Mouse (Mus musculus) WW6 (cell line): ENCODE data around the gene Hsd3b2.
"Not testable (repeated sequence)": the region's sequence is repeated elsewhere in the genome, so short reads cannot be mapped to it uniquely, and the experiment has no call there.

Experiments
- DNase-seq: peaks from one replicate; pipeline ENCODE4 v3.0.0-alpha.2; 2013; ENCODE audit warnings: low read depth, low spot score

The Hsd3b2 gene

GRCm38 (mm10) chr3:98724376-98724775, at the start of gene Hsd3b2:
Gene Hsd3b2 (minus strand): TSS chr3:98724543.
- no peak for DNase-seq

GRCm38 (mm10) chr3:98764155-98764554, 39.8 kb upstream of the Hsd3b2 start:
- no peak for DNase-seq

DNA sequence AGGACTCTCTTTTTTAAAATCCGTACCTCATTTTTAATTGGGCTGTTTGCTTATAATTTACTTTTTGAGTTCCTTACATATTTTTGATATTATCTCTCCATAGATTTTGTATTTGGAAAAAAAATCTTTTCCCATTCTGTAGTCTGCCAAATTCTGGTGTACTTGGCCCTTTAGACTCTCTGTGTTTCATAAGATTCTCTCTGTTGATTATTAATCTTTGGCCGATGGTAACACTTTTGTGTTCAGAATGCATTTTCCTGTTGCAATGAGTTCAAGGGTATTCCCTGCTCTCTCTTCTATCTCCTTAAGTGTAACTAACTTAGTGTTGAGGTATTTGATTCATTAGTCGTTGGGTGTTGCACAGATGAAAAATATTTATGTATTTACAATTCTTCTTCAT, 32.5 kb upstream of the Hsd3b2 start:
- DNase-seq, result no peak

DNA sequence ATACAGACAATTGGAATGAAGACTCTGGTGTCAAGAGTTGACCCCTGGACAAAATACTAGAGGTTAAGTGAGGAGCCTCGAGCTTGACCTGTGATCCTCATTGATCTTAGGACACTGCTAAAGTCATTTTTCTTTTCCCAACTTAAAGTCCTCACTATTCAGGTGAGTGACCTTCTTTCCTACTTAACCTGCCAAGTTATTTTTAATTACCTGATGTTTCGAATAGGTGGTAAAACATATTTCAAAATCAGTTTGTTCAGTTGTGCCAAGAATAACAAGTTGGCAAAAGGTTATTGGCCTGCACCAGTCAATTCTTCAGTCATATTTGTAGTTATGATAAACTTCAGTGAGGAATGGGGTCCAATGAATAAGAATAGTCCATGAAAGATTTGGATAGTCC, 27.8 kb upstream of the Hsd3b2 start:
- DNase-seq, result no peak

DNA sequence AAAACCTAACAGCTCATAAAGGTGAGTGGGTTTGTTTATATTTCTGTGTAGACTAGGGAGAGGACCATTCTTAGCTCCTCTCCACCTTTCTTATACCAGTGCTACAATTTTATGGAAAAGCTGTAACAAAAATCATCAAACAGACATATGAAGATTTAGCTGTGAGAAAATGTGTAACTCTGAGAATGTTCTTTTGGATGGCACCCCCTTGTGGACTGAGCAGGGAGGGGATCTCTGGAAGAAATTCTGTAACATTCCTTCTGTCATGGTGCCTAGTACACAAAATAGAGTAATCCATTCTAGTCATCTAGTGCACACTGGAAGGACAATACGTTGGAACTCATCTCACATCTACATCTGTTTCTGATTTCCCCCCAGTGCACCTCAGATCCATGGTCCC, 16.7 kb upstream of the Hsd3b2 start:
- DNase-seq, result not testable (repeated sequence)

- DNase-seq, result peak; percentile 42
These were observed 10.0 kb upstream of the Hsd3b2 start for GRCm38 (mm10) chr3:98734340-98734739.

- no peak for DNase-seq
These were observed 9.4 kb upstream of the Hsd3b2 start for GRCm38 (mm10) chr3:98733724-98734123.

DNA sequence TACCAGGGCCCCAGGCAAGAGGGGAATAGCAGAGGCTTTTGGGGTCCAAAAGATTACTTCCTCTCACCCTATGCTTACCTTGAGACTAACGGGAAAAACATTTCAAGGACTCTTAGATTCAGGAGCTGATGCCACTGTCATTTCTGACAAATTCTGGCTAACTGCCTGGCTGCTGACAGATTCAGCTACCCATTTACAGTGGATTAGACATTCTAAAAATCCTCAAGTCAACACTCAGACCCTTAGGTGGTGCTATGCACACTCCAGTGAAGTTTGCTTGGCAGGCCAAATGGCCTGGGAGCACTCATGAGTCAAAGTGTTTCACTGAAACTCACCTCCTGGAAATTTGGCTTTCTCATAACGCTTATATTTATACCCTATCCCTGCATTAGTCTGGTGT, 1.9 kb upstream of the Hsd3b2 start:
- DNase-seq, result no peak

GRCm38 (mm10) chr3:98720740-98721139, 3.6 kb downstream of the Hsd3b2 start:
- DNase-seq, result no peak

GRCm38 (mm10) chr3:98682401-98682800, 41.9 kb downstream of the Hsd3b2 start:
- no peak for DNase-seq

- no peak for DNase-seq
These were observed 43.6 kb downstream of the Hsd3b2 start for GRCm38 (mm10) chr3:98680786-98681185.
